In the genomic region with DNA sequence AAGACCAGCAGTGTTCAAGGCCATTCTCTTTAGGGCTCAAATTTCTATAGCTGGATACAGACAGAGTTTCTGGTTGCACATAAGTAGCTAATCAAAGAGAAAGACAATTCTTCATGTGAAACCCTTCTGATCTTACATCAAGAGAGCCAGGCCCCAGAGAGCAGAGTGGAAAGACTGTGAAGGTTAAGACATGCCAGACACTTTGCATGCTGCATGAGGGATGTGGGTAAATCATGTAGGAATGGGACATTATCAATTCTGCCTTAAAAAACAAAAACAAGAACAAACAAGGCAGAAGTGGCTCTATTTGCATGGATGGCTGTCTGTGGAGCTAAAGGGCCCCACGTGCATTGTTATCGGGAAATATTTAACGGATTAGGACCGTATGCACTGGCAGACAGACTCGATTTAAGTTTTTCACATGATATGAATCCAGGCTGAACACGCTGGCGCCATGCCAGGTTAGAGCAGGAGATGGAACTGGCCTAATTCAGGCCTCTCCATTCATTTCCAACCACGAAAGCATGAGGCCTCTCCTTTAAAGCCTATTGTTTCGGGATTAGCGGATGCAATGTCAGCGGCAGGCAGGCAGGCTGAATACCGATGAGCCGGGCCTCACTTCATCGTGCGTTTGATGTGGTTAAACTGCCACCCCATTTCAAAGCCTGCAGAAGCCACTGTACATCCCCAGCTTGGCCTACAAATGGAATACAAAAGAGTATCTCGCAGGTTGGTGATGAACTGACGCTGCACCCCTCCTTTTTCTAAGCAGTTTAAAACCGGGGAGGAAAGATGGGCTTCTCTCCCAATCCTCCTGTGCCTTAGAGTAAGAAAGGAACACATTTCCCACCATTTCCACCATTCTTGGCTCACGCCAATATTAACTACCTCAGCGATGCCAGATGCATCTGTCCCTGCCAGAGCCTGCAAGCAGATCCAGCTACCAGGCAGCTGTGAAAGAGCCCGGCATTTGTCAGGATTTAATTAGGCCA, we compare ENCODE assay signal across 8 mouse cellular contexts.
A peak's percentile ranks its signal among the peaks of the same experiment; 100 is the strongest.
DNase-seq lines count a peak whose midpoint lies in the region; ATAC-seq lines count a peak whose summit lies in the region.

No protein-coding gene starts in this region.

- H3K4me3 ChIP-seq in kidney, embryonic 14.5 days (ENCODE audit: low read length), result no peak overlapping the region
- no peak overlapping the region for H3K4me3 ChIP-seq in kidney, embryonic 16.5 days (ENCODE audit: low read length)
- H3K4me3 ChIP-seq in embryonic facial prominence, embryonic 10.5 days, result no peak overlapping the region

- ATAC-seq in kidney, embryonic 14.5 days (ENCODE audit: low FRiP score, low TSS enrichment), result 0 out of 2 replicates have a peak, but pooled peaks have one; percentile 36
- ATAC-seq in kidney, embryonic 16.5 days (ENCODE audit: low FRiP score, low TSS enrichment), result no peak
- ATAC-seq in megakaryocyte, adult 5-6 weeks (ENCODE audit: poor library complexity, severe bottlenecking), result no peak; the same call in 1 of the 2 replicates

- WGBS in kidney, embryonic 14.5 days, result 31% methylated on average over 21 of the region's 21 CpGs
- 37% methylated on average over 21 of the region's 21 CpGs for WGBS in kidney, embryonic 16.5 days
- WGBS in embryonic facial prominence, embryonic 10.5 days, result 17% methylated on average over 21 of the region's 21 CpGs

- no peaks in the 10 kb centered on the region for H3K36me3 ChIP-seq in kidney, embryonic 14.5 days (ENCODE audit: control insufficient read depth, insufficient read depth, low read length)
- no peaks in the 10 kb centered on the region for H3K36me3 ChIP-seq in kidney, embryonic 16.5 days (ENCODE audit: insufficient read depth, low read length)
- peaks cover 7% of the 10 kb centered on the region for H3K36me3 ChIP-seq in embryonic facial prominence, embryonic 10.5 days (replicated peaks)

- H3K27me3 ChIP-seq in kidney, embryonic 14.5 days (ENCODE audit: control insufficient read depth, insufficient read depth, low read length), result no peaks in the 10 kb centered on the region
- H3K27me3 ChIP-seq in kidney, embryonic 16.5 days (ENCODE audit: insufficient read depth, low read length), result no peaks in the 10 kb centered on the region
- no peaks in the 10 kb centered on the region for H3K27me3 ChIP-seq in embryonic facial prominence, embryonic 10.5 days (replicated peaks; ENCODE audit: low read depth, poor library complexity, severe bottlenecking)

- DNase-seq in R1 (ENCODE audit: low read depth, low spot score), result peak; percentile 76
- peak; percentile 67 for DNase-seq in embryonic facial prominence, embryonic 10.5 days (ENCODE audit: low spot score)
- DNase-seq in heart, postnatal 36 days, result peak; percentile 8 to 39
- DNase-seq in mesoderm, embryonic 11.5 days (ENCODE audit: low read depth, low spot score), result peak; percentile 56
- DNase-seq in thymus, adult 18-20 months, result peak; percentile 30 to 61

- H3K4me2 ChIP-seq in kidney, embryonic 14.5 days (replicated peaks; ENCODE audit: low read depth, low read length), result no peak overlapping the region
- no peak overlapping the region for H3K4me2 ChIP-seq in kidney, embryonic 16.5 days (replicated peaks; ENCODE audit: low read depth, low read length)

- H3K27ac ChIP-seq in kidney, embryonic 14.5 days (ENCODE audit: low read depth, low read length), result no peak overlapping the region
- no peak overlapping the region for H3K27ac ChIP-seq in kidney, embryonic 16.5 days (ENCODE audit: low read length)
- H3K27ac ChIP-seq in embryonic facial prominence, embryonic 10.5 days (replicated peaks), result peak overlapping the region; percentile 81

- intact Hi-C loops in heart, postnatal 36 days (cut with DNase I), result no loop called here

- peaks cover 20% of the 10 kb centered on the region for H3K4me1 ChIP-seq in kidney, embryonic 14.5 days (ENCODE audit: control insufficient read depth, insufficient read depth, low read length)
- H3K4me1 ChIP-seq in kidney, embryonic 16.5 days (ENCODE audit: insufficient read depth, low read length), result peaks cover 29% of the 10 kb centered on the region
- H3K4me1 ChIP-seq in embryonic facial prominence, embryonic 10.5 days, result peaks cover 74% of the 10 kb centered on the region

- H3K9ac ChIP-seq in kidney, embryonic 14.5 days (ENCODE audit: low read depth, low read length), result 0 out of 2 replicates have a peak overlapping the region, but pooled peaks have one; percentile 18
- H3K9ac ChIP-seq in kidney, embryonic 16.5 days (replicated peaks; ENCODE audit: low read length), result no peak overlapping the region; the same call in 1 of the 2 replicates

- no peaks in the 10 kb centered on the region for H3K9me3 ChIP-seq in kidney, embryonic 14.5 days (ENCODE audit: control insufficient read depth, low read length)
- H3K9me3 ChIP-seq in kidney, embryonic 16.5 days (ENCODE audit: low read length), result no peaks in the 10 kb centered on the region
- no peaks in the 10 kb centered on the region for H3K9me3 ChIP-seq in embryonic facial prominence, embryonic 10.5 days

Comparison
In these comparisons a context has a peak if more than half of its experiments do, and no peak if none do; other contexts are left out.
1. DNase-seq: peak in every context shown above with its lines; median percentile 76 in R1; 67 in embryonic facial prominence, embryonic 10.5 days; 56 in mesoderm, embryonic 11.5 days; 46 in thymus, adult 18-20 months; 24 in heart, postnatal 36 days.